Mouse (Mus musculus) embryo, embryonic 11 days (tissue): ENCODE data around the gene Rhbdl1.
A peak's percentile ranks its signal among the peaks of the same experiment; 100 is the strongest.

Source experiments
- DNase-seq: peaks from one replicate; pipeline ENCODE4 v3.0.0-alpha.2; 2015

Rhbdl1 gene

GRCm38 (mm10) chr17:25838904-25839303 lies 1.8 kb upstream of the Rhbdl1 start:
- no peak for DNase-seq

GRCm38 (mm10) chr17:25837533-25837932 lies 438 bp upstream of the Rhbdl1 start:
- DNase-seq: peak; percentile 38

GRCm38 (mm10) chr17:25836397-25837075 lies 559 bp downstream of the Rhbdl1 start:
- no peak for DNase-seq

- DNase-seq: no peak
Measured at GRCm38 (mm10) chr17:25835816-25836215, 1.3 kb downstream of the Rhbdl1 start.

DNA sequence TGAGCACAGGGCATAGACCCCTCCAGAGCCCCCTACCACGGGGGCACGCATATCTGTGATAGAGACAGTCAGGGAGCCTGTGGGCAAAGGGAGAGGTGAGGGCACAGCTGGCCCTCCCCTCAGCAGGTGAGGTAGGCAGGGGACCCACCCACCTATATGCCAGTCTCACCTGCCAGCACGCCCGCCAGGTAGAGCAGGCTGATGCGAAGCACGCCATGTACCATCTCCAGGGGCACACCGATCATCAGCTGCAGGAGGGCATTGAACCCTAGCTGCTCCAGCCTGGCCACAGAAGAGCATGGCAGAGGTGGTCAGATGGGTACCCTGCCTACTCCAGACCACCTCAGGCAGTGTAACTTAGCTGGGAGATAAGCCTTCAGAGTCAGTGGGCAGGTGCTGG lies 1.8 kb downstream of the Rhbdl1 start:
- DNase-seq: no peak

DNA sequence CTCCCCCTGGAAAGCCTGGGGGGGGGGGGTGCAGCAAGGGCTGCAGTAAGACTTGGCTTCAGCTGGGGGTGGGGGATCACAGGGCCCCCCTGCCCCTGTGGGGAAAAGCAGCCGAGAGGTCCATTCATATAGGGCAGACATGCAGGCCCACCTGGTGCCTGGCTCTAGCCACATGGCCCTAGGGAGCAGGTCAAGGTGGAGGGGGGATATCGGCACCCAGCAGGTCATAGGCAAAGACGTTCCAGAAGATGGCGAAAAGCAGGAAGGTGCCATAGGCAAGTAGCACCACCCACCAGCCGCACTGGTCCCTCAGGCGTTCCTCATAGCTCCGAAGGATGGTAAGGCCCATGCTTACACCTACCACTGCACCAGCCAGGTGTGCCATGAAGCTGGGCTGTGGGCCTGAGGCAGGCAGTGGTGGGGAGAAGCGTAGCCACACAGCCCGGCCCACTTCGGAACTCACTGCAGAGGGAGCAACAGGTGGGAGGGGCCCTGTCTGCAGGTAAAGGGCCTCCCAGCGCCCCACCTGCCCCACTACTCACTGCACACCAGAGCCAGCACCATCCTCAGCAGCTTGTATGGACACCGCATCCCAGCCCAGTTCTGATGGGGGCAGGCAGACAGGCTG lies 2.4 kb downstream of the Rhbdl1 start:
- no peak for DNase-seq

DNA sequence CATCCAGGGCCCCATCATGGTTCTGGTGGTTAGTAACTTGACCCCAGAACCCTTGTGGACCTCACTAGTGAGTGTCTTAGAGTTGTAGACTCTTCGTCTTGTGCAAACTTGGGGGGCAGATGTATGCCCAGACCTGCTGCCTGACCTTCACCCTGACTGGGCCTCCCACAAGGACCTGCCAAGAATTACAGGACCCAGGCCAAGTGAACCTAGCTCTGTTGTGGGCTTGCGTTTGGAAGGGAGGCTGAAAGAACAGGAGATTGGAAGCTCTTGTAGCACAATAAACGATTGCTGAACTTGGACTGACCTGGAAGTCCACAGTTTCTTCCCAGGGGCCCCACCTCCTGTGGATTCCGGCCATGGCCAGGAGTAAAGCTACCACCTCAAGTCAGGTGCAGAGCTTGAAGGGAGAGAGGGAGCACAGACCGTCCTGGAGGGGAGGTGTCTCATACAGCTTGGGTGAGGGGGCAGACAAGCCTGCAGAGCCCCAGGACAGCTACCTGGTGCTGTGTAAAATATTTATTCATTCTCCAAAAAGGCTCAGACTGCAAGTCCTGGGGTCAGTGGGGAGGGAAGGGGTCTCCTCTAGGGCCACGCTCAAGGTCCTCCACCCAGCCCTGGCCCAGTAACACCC lies 3.0 kb downstream of the Rhbdl1 start:
- DNase-seq: no peak

DNA sequence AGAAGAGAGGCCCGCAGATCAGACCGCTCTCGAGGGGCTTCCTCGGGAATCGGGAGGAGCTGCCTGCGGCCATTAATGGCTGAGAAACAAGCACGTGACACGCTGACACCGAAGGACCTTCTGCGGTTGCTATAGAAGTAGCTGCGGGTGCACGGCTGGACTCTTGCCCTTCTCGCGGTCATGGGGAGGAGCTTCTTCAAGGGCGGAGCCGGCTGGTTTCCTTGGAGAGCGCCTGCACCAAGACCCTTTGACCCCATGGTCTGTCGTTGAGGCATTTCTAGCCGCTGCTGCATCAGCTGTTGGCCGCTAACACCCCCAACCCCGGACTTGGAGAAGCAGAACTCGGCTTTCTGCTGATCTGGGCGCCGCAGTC lies 3.8 kb downstream of the Rhbdl1 start, which contains the start of gene Stub1:
Gene Stub1, minus strand, starts transcription at position 114 of the 373 bp plus-strand sequence.
- peak; percentile 96 for DNase-seq

DNA sequence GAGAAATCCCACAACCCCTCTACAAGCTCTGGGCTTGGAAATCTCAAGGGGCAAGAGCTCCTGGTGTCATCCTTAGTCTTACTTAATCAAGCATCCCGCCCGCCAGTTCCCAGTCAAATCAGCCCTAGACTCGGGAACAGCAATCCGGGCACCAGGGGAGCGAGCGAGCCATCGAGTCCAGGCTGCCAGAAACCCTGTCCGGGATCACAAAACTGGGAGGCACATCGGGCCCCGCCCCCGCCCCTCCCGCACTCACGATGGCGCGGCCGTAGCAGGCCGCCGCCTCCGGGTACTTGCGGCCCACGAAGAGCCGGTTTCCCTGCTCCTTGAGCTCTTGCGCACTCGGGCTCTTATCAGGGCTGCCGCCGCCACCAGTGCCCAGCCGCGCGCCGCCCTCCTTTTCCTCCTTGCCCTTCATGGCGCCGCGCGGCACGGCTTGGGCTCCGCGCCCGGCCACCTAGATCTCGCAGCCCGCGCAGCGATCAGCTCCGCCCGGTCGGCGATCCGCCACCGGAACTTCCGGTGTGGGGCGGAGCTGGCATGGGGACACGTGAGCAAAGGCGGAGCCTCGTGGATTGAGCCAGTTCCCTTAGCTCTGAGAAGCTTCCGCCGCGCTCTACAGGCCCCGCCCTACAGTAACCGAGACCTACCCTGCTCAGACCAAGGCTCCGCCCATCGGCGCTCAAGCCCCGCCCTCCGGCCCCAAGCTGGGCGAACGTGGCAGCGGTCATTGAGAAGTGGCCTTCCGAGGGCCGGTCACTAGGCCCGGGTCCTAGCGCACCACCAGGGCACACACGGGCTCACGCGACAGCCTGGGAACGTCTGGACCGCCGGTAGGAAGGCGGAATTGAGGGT lies 4.4 kb downstream of the Rhbdl1 start:
- peak; percentile 100 for DNase-seq

DNA sequence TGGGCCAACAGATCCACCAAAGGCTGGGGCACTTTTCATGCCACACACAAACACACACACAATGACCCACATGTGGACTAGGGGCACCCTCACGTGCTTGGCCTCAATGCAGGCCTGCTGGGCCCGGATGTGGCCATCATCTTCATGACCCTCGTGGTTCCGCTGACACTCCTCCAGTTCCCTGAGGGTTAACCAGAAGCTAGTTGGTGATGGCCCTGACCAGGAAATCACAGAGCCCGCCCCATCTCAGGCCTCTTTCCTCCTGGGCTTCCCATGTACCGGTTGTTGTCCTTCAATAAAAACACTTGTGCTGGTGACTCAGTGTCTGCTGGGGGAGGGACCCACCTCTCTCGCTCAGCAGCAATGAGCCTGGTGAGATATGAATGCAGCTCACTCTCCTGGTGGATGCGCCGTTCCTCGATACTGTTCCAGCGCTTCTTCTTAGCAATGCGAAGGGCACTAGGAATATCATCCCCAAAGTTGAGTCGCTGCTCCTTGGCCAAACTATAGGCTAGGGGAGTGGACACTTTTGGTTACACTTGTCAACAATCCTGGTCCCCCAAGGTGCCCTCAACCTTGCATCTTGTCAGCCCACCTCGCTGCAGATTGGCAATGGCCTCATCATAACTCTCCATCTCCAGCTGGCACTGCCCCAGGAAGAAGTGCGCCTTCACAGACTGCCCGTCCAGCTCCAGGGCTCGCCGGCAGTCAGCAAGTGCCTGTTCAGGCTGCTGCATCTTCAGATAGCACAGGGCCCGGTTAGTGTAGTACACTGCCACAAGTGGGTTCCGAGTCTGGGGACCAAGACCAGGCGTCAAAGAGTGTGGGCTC lies 5.4 kb downstream of the Rhbdl1 start:
- no peak for DNase-seq

GRCm38 (mm10) chr17:25830806-25831431 lies 6.2 kb downstream of the Rhbdl1 start:
- no peak for DNase-seq

DNA sequence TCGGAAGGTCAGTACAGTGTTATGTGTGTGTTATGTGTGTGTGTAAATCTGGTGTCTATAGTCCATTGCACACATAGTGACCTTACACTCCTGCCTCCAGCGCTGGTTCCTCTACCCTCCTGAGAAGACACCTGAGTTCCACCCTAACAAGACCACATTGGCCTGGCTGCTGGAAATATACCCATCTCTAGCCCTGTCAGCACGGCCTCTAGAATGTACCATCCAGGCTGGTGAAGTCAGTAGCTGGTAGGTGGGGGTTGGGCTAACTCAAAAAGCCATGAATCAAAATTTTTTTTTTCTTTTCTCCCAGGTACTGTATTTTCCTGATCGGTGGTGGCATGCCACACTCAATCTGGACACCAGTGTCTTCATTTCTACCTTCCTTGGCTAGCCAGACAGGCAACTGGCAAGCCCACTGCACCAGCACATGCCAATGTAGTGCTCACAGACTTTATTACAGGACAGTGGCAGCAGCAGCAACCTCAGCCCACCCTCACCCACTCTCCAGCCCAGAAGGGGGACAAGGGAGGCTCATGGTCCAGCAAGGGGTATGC lies 6.8 kb downstream of the Rhbdl1 start:
- DNase-seq: no peak

DNA sequence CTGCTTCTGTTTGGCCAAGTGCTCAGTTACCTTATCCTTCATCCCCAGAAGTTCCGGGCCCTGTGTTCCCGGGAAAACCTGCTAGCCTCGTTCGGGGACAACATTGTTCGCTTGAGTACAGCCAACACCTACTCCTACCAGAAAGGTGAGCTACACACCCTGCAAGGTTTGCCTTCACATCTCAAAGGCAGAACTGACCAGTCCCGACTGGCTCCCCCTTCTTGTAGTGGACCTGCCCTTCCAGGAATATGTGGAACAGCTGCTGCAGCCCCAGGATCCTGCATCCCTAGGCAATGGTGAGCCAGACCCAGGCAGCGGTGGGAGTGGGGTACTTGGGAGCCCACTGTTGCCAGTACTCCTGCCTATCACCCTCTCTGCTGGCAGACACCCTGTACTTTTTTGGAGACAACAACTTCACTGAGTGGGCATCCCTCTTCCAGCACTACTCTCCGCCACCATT lies 7.5 kb downstream of the Rhbdl1 start:
- peak; percentile 6 for DNase-seq

GRCm38 (mm10) chr17:25828712-25829557 lies 8.2 kb downstream of the Rhbdl1 start, which contains the start of gene Jmjd8:
Jmjd8 (plus strand) TSS chr17:25828867.
- DNase-seq: peak; percentile 91

DNA sequence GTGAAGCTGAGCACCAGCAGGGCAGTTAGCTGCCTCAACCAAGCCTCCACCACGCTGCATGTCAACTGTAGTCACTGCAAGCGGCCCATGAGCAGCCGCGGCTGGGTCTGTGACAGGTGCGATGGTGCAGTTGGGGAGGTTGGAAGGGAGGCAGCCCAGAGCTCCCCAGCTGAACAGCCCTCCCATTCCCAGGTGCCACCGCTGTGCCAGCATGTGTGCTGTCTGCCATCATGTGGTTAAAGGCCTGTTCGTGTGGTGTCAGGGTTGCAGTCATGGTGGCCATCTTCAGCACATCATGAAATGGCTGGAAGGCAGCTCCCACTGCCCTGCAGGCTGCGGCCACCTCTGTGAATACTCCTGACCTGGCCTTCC lies 8.9 kb downstream of the Rhbdl1 start:
- no peak for DNase-seq

- DNase-seq: no peak
Measured at GRCm38 (mm10) chr17:25827546-25828222, 9.4 kb downstream of the Rhbdl1 start.

GRCm38 (mm10) chr17:25827011-25827410 lies 10.1 kb downstream of the Rhbdl1 start:
- DNase-seq: no peak

GRCm38 (mm10) chr17:25825984-25826570 lies 11.0 kb downstream of the Rhbdl1 start:
- DNase-seq: no peak

GRCm38 (mm10) chr17:25825311-25825710 lies 11.8 kb downstream of the Rhbdl1 start:
- DNase-seq: no peak
